Mouse (Mus musculus): ENCODE data around the gene Rrm1.
"Not testable (repeated sequence)": the region's sequence is repeated elsewhere in the genome, so short reads cannot be mapped to it uniquely, and the experiment has no call there.

Gene Rrm1

DNA sequence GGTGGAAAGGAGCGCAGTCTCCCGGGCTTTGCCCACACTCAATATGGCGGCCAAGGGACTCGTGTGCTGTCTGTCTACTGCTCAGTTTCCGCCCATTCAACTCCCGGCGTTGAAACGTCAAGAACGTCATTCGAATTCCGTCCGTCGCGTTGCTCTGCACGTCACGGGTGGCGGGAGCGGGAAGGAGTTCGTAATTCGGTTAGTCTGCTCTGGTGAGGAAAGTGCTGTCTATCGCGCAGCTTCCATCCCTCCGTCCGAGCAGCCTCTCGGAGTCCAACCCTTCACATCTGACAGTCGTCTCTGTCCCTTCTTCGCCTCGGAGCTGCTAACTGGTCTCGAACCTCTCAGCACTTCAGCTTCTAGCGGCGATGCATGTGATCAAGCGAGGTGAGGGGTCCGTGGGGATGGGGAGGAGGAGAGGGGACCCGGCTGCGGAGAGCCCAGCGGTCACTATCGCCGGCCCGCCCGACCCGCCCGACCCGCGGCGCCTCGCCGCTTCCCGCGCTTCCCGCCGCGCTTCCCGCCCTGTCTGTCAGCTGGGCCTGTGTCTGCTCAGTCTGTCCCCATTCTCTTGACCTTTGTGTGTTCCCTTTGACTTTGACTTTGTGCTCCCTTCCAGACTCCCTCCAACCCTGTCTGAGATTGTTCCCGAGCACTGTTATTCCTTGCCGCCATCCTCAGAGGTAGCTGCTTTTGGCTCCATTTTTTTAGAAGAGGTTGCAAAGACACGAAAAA, at the start of gene Rrm1:
TSS of gene Rrm1 (plus strand) at position 39 of the 735 bp plus-strand sequence.
- DNase-seq (ENCODE audit: low read depth, low spot score) = peak; percentile 97

DNA sequence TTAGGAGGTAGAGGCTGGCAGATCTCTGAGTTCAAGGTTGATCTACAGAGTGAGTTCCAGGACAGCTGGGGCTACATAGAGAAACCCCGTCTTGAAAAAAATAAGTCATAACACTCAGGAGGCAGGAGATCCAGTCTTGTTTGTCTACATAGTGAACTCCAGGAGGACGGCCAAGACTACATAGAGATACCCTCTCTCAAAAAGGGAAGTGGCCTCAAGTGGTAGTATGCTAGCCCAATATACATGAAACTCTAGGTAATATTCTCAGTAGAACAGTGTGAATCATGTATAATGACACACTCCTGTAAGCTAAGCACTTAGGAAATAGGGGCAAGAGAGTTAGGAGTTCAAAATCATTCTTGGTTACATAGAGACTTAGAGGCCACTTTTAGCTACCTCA, 47.6 kb upstream of the Rrm1 start:
- no peak for DNase-seq (ENCODE audit: low read depth, low spot score)

DNA sequence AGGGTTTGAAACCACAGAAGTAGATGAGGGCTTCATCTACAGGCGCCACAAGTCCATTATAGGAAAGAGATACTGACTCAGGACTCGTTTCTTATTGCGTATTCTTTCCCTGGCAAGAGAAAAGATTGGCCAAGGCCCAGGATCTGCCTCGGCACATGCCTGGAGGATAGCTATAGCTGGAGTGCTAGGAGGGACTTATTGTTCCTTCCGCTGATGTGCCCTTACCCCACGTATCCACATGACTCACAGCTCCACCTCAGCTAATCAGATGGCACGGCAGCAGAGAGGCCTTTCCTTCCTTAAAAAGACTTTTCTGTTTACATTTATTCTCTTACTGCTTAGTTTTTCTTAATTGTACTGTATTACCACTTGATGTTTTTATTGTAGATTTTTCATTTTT, 45.6 kb upstream of the Rrm1 start:
- DNase-seq (ENCODE audit: low read depth, low spot score) = no peak

DNA sequence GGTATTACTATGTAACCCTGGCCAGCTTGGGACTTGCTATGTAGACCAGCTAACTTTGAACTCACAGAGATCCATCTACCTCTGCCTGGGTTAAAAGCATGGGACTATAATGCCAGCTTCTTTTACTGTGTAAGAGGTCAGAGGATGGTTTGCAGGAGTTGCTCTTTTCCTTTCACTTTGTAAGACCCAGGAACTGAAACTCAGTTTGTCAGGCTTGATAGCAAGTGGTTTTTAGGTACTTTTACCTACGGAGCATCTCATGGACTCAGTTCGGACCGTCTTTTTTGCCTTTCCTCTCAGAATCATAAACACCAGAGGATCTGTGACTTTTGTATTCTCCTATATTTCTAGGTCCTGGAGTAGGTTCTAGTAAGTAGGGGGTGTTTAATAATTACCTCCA, 45.2 kb upstream of the Rrm1 start:
- DNase-seq (ENCODE audit: low read depth, low spot score) = no peak

DNA sequence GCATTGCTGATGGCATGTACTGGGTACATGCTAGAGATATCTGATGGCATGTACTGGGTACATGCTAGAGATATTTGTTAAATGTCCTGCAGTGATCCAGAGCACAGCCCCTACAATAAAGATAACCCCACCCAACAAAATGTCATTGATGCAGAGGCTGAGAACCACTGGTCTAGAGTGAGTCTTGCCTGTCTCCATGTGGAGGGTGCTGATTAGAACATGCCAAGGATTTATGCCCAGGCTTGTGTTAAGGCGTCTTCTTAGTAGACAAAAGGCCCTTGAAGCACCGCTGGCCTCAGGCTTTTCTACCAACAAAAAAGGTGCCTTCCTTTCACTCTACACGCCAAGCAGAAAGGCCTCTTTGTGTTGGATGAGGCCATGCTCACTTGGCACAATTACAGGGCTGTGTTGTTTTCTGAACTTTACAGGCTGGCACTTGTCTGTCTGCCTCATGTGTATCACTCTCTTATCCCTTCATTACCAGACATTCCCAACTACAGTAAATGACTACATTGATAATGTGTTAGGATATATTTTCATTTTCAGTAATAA, 42.2 kb upstream of the Rrm1 start:
- DNase-seq (ENCODE audit: low read depth, low spot score) = no peak

DNA sequence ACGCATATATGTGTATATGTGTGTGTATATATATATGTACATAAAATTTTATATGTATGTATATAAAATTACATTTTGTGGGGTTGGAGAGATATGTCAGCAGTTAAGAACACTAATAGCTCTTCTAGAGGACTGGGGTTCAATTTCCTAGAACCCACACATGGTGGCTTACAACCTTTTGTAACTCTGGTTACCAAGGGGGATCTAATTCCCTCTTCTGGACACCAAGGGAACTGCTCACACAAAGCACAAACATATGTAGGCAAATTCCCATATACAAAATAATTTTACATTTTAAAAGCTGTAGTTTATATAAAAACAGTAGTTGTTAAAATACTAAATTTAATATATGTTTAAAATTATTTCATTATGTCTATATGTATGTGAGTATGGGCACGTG, 37.4 kb upstream of the Rrm1 start:
- no peak for DNase-seq (ENCODE audit: low read depth, low spot score)

DNA sequence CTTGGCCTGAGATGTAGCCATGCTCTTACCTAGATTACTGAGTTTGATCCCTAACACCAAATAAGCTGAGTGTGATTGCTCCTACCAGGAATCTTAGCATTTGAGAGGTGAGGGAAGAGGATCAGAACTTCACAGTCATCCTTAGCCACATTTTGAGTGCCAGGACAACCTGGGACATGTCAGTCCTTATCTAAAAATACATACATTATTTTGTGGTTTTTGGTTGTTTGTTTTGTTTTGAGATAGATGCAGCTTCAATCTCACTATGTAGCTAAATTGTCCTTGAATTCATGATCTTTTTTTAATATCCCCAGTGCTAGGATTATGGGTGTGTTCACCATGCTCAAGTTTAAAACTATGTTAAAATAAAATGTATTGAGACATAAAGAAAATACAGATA, 34.1 kb upstream of the Rrm1 start:
- no peak for DNase-seq (ENCODE audit: low read depth, low spot score)

DNA sequence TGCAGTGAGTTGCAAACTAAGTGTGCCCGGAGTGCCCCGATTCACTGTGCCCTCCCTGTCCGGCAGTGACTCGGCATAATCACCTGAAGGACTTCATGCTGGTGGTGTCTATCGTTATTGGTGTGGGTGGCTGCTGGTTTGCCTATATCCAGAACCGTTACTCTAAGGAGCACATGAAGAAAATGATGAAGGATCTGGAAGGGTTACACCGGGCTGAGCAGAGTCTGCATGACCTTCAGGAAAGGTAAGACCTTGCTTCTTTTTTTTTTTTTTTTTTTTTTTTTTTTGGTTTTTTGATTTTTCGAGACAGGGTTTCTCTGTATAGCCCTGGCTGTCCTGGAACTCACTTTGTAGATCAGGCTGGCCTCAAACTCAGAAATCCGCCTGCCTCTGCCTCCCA, 26.2 kb upstream of the Rrm1 start:
- DNase-seq (ENCODE audit: low read depth, low spot score) = not testable (repeated sequence)

DNA sequence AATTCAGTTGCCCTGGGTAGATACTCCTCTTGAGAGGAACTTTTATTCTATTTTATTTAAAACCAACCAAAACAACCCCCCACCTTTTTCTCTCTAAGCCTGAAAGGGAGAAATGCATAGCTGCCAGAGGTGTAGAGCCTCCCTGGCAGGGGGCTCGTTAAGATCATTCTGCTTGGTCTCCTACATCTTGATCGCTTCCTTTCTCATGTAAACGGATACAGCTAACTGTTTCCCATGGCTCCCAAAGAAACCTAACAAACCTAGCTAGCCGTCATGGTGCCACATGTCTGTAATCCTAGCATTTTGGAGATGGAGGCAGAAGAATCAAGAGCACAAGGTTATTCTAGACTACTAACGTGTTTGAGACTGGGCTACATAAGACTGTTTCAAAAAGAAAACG, 25.7 kb upstream of the Rrm1 start:
- DNase-seq (ENCODE audit: low read depth, low spot score) = no peak

DNA sequence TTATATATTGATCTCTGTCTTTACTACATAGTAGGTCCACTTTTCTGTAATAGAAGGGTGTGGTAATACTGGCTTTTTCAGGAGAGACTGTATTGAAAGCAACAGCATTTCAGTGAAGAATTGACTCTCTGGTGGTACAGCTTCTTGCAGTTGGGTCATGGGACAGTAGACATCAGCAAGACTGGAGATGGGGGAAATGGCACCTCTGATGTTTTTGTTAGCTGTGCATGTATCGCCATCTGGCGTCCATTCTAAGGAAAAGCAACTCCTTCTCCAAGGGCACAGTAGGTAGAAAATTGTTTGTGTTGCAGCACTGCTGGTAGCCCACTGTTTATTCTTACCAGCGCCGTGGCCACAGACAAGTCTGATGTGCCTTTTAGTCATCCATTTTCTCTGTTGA, 24.1 kb upstream of the Rrm1 start:
- DNase-seq (ENCODE audit: low read depth, low spot score) = peak; percentile 88

DNA sequence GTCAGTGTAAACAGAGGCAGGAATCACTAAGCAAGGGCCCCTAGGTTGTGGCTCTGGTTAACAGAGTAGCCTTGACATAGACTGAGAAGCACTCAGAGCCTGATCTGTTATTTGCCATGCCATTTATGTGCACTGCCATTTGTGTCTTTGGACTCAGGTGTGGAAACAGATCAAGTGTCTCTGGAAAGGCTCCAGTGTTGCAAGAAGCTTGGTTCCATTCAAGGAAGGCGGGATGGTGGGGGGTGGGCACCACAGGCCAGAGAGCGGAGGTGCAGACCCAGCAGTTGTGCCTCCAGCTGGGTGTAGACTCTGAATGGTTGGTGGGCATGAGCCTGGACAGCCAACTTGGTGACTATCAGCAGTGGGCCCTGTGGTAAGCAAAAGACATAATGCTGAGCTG, 19.5 kb upstream of the Rrm1 start:
- no peak for DNase-seq (ENCODE audit: low read depth, low spot score)

DNA sequence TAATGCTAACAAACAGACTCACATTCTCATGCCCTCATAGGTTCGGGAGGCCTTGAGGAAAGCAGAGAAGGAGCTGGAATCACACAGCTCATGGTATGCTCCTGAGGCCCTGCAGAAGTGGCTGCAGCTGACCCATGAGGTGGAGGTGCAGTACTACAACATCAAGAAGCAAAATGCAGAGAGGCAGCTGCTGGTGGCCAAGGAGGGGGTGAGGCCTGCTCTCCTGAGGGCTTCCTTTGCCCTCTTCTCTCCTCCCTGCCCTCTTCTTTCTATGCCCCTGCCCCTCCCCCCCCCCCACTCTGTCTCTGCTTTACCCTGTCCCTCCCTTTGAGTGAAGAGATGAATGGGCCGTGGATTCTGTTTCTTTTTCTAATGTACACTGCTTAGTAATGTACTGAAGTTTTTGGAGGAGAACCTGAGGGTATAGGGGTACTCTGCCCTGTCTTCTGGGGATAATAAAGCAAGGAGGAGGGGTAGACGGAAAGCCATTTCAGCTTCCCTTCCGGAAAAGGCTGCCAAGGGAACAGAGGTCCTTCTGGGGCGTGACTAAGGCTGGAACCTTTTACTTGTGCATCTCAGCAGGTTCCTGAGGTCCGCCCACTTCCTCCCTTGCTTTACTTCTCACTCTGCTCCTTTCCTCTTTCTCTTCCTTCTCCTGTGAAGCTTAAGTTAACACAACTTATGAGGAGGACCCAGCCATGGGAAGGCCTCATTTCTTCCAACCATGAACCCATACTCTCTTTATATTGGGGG, 15.4 kb upstream of the Rrm1 start:
- DNase-seq (ENCODE audit: low read depth, low spot score) = peak; percentile 56

DNA sequence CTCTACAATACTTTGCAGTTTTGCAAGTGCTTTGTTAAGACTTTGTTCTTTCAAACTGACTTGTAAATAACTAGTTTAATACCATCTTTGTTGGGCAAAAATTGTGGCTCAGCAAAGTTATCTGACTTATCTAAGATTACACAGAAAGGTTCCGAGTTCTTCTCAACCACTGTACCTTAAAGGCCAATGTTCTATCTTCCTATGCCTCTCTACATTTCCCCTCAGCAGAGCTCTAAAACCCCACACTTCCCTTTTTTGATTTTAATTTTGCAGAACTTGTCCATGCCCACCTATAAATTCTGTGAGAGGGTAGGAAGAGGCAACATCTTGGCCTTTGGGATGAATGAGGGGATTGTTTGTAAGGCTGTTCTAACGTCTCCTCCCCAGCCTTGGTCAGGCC, 7.2 kb upstream of the Rrm1 start:
- no peak for DNase-seq (ENCODE audit: low read depth, low spot score)

DNA sequence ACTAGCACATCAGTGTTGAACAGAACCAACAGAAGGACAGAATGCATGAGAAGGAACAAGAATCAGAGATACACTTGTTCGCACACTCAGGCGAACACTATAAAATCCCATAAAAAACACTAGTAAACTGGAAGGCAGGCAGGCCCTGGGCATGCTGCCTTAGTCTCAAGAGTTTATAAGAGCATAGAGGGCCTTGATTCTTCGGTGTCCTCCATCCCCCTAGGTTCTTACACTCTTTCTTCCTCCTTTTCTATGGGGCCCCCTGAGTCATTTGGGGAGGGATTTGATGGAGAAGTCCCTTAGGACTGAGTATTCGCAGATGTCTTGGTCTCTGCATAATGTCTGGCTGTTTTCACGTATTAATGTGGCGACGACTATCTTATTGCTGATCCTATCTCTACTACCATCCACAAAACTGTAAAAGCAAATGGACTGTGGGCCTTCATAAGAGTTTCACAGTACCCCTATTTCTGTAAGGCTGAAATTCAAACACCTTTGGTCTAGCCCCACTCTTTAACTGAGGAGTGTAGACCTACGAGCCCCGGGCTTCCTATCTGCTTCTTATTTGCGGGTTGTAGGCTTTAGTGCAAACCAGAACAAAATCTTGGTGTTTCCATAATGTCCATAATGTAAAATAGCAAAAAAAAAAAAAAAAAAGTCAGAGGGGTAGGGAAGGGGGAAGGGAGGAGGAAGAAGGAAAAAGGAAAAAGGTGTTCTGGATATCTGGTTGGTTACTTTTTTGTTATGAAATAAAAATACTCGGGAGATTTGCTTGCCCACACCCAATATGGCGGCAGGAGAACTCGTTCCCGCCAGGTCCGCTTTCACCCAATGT, 456 bp upstream of the Rrm1 start:
- DNase-seq (ENCODE audit: low read depth, low spot score) = no peak

DNA sequence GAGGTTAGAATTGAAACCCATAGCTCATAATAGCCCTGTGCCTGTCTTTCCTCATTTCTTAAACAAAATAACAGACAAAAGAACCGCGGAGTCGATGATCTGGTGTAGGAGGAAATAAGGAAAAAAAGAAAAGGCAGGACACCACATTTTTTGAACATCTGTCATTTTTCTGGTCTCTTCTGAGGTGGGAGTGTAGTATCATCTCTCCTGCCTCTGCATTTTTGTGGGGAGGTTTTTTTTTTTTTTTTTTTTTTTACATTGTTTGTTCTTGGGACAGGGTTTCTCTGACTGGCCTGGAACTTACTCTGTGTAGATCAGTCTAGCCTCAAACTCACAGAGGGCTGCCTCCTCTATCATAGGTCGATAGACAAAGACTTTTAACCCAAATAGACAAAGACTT, 937 bp downstream of the Rrm1 start:
- no peak for DNase-seq (ENCODE audit: low read depth, low spot score)

DNA sequence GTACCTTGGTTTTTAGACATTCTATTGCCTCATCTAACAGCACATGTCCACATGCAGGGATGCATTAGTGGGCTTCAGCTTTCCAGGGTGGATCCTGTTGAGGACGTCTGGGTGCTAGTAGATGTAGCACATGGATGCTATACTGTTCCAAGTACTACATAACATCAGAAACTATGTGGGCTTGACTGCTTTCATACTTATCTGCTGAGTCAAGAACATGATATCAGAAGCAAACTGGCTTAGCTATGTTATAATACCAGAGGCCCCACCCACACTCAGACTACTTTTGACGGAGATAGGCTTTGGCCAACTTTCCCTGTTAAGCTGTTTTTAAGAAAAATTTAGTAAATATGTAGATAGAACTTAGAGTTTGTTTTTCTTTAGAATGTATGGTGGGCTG, 2.8 kb downstream of the Rrm1 start:
- DNase-seq (ENCODE audit: low read depth, low spot score) = no peak

DNA sequence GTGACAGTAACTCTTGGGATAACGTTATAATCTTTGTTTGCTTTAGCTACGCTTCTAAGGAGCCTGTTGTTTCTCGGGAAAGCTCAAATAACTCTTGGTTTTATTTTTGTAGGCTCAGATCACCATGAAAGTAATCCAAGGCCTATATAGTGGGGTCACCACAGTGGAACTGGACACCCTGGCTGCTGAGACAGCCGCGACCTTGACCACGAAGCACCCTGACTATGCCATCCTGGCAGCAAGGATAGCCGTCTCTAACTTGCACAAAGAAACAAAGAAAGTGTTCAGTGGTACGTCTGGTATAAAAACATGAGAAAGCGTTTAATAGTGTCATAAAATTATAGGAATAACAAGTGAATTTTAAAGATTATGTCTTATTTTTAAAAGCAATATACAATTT, 4.9 kb downstream of the Rrm1 start:
- no peak for DNase-seq (ENCODE audit: low read depth, low spot score)

DNA sequence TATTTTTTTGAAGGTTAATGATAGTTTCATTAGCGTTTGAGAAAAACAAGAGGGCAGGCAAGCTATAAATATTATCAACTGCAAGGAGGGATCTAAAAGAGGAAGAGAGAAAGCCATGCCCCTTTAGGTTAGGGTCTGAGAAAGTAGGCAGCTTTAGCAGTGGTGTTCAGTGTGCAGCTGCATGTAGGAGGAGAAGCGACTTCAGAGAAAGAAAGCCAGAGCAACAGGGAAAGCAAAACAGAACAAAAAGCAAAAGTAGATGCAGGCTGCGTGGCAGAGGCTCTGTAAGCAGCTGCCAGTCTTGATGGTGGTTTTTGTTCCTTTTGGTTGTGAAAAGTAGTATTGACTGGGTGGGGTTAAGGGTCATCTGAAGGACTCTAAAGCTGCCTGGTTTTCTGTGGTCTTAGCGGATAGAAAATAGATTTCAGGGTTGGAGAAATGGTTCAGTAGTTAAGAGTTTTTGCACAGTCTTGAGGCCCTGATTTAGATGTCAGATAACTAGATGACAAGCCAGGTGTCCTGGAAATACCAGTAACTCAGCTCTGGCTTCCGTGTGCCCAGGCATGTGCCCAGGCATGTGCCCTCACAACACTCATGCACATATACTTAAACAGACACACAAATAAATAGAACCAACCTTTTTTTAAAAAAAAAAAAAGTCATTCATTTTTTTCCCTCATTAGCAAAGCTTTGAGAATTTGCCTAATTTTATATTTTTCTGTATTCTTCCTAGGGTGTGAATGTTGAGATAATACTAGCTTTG, 17.3 kb downstream of the Rrm1 start:
- no peak for DNase-seq (ENCODE audit: low read depth, low spot score)

DNA sequence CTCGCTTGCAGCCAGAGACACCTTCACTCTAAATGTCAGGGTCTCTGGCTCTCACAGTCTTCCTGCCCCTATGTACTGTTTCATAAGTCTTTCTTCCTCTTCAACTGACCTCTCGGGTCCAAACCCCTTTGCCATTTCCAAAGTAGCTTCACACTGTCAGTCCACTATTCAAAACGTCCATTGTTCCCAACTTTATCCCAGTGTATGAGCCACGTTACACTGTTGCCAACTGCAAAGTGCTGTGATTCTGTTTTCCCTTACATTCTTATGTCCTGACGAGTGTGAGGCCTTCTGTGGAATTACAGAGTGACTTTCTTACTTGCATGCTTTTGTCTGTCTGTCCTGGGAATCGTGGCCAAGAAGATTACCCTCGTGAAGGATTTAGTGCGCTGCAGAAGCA, 26.1 kb downstream of the Rrm1 start:
- no peak for DNase-seq (ENCODE audit: low read depth, low spot score)

DNA sequence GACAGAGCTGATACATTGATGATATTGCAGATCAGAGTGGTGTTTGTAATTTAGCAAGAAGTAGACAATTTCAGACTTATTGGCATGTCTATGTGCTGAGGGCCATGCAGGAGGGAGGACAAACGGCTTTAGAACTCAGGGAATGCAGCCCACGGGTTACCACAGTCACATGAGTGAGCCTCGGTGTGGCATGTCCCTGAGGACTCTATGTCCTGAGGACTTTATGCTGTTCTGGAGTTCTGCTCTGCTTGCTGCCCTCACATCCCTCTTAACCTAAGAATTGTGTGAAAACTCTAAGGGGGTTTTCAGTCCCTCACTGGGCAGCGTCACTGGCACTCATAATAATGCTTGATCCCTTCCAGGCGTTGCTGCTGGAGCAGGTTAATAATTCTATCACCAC, 31.2 kb downstream of the Rrm1 start:
- DNase-seq (ENCODE audit: low read depth, low spot score) = no peak

DNA sequence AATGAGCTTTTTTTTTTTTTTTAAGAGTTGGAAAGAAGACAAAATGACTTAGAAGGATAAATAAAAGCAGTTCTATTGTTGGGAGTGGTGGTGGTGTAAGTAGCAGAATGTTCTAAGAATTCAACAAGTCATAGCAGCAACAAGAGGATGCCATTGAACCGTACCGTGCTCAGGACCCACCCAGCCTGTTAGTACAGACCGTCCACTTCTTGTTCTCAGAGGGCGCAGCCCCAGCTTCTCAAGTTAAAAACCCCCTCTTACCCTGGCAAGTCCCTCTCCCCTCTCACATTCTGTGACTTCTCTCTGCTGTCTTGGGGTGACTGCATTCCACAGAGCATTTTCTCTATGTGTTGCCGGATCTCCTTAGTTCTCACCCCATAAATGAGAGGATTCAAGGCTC, 35.1 kb downstream of the Rrm1 start:
- DNase-seq (ENCODE audit: low read depth, low spot score) = no peak

DNA sequence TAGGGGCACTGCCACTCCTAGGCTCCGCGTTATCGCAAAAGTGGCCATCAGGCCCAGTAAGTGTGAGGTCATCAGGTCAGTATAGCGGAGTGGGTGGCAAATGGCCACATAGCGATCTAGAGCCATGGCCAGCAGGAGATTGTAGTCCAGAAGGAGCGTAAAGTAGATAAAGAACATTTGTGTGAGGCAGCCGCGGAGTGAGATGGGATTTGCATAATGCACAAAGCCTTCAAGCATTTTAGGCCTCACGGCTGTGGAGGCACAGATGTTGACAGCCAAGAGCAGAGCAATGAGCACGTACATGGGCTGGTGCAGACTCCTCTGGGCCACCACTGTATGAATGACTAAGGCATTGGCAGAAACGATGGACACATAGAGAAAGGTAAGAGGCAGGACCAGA, 35.9 kb downstream of the Rrm1 start:
- no peak for DNase-seq (ENCODE audit: low read depth, low spot score)

All from CD4-positive, CD25-positive, alpha-beta regulatory T cell, adult 2 months (primary cell).